In genomic region chr8:127715097-127715496, GRCm38 (mm10) we compare ENCODE assay signal across 19 mouse cellular contexts.
DNase-seq lines count a peak whose midpoint lies in the region; ATAC-seq lines count a peak whose summit lies in the region.
"Had no signal": no experiment of that assay in that cellular context is flagged by ENCODE, and none has a peak within 500 bp of the region (broad histone marks: within the 10 kb centered on the region; RNA-seq: fewer than 3 reads in every experiment).

No protein-coding gene starts in this region.

- ATAC-seq in granulocyte monocyte progenitor cell, adult 5-6 weeks (replicated peaks; ENCODE audit: poor library complexity, severe bottlenecking), result peak; percentile 85
- ATAC-seq in megakaryocyte progenitor cell, adult 5-6 weeks (replicated peaks; ENCODE audit: poor library complexity), result peak; percentile 82
- ATAC-seq: CD4-positive, CD25-positive, alpha-beta regulatory T cell, adult 4 months; forebrain, embryonic 13.5 days; forebrain, embryonic 15.5 days; forebrain, postnatal 0 days had no signal

- DNase-seq in heart, adult 11 months, result peak; percentile 75
- DNase-seq in heart, postnatal 14 days, result no peak
- no peak for DNase-seq in thymus, postnatal 0 days (ENCODE audit: low spot score)
- no peak for DNase-seq in embryo, embryonic 10 days (ENCODE audit: low spot score)
- DNase-seq: adrenal gland, adult 2 months; adrenal gland, postnatal 10 days; adrenal gland, postnatal 25 days; cerebellum, adult 11 months; cerebellum, adult 18-20 months; cerebellum, adult 8-10 months; cerebellum, adult 9-11 months; cerebellum, postnatal 14 days; cerebellum, postnatal 36 days; forebrain, postnatal 0 days had no signal

- intact Hi-C loops in heart, postnatal 14 days (cut with DNase I), result no loop called here
